Mouse (Mus musculus): ENCODE data around the gene Mmp23. TPM values are rescaled to one million over a fixed set of nuclear protein-coding genes. Genes with fewer than 3 reads are reported as not detected.
"Not testable (repeated sequence)": the region's sequence is repeated elsewhere in the genome, so short reads cannot be mapped to it uniquely, and the experiment has no call there.

Gene Mmp23
- total RNA-seq, 1 experiment from 2014 or later = 0.93 TPM

GRCm38 (mm10) chr4:155658961-155659360, 5.8 kb upstream of the Mmp23 start:
- no peak for ATAC-seq (ENCODE audit: extremely low read depth, insufficient number of reproducible peaks, low FRiP score, poor library complexity, severe bottlenecking)

- no peak for ATAC-seq (ENCODE audit: extremely low read depth, insufficient number of reproducible peaks, low FRiP score, poor library complexity, severe bottlenecking)
Observed at GRCm38 (mm10) chr4:155656214-155656751, 3.1 kb upstream of the Mmp23 start.

- ATAC-seq (ENCODE audit: extremely low read depth, insufficient number of reproducible peaks, low FRiP score, poor library complexity, severe bottlenecking) = no peak
Observed at GRCm38 (mm10) chr4:155654456-155655298, 1.5 kb upstream of the Mmp23 start.

- ATAC-seq (ENCODE audit: extremely low read depth, insufficient number of reproducible peaks, low FRiP score, poor library complexity, severe bottlenecking) = no peak
Observed at GRCm38 (mm10) chr4:155654183-155654455, 935 bp upstream of the Mmp23 start.

- no peak for ATAC-seq (ENCODE audit: extremely low read depth, insufficient number of reproducible peaks, low FRiP score, poor library complexity, severe bottlenecking)
Observed at GRCm38 (mm10) chr4:155653451-155654182, 433 bp upstream of the Mmp23 start.

GRCm38 (mm10) chr4:155652283-155653085, 700 bp downstream of the Mmp23 start:
- no peak for ATAC-seq (ENCODE audit: extremely low read depth, insufficient number of reproducible peaks, low FRiP score, poor library complexity, severe bottlenecking)

GRCm38 (mm10) chr4:155651553-155652269, 1.5 kb downstream of the Mmp23 start:
- no peak for ATAC-seq (ENCODE audit: extremely low read depth, insufficient number of reproducible peaks, low FRiP score, poor library complexity, severe bottlenecking)

GRCm38 (mm10) chr4:155649355-155649754, 3.8 kb downstream of the Mmp23 start:
- ATAC-seq (ENCODE audit: extremely low read depth, insufficient number of reproducible peaks, low FRiP score, poor library complexity, severe bottlenecking) = no peak

- ATAC-seq (ENCODE audit: extremely low read depth, insufficient number of reproducible peaks, low FRiP score, poor library complexity, severe bottlenecking) = no peak
Observed at GRCm38 (mm10) chr4:155645721-155646120, 7.5 kb downstream of the Mmp23 start.

- ATAC-seq (ENCODE audit: extremely low read depth, insufficient number of reproducible peaks, low FRiP score, poor library complexity, severe bottlenecking) = not testable (repeated sequence)
Observed at GRCm38 (mm10) chr4:155645308-155645707, 7.9 kb downstream of the Mmp23 start, which contains the start of gene Gm10563. Gene Gm10563 (minus strand): TSS chr4:155645408.

GRCm38 (mm10) chr4:155643531-155643930, 9.7 kb downstream of the Mmp23 start:
- no peak for ATAC-seq (ENCODE audit: extremely low read depth, insufficient number of reproducible peaks, low FRiP score, poor library complexity, severe bottlenecking)

- ATAC-seq (ENCODE audit: extremely low read depth, insufficient number of reproducible peaks, low FRiP score, poor library complexity, severe bottlenecking) = no peak
Observed at GRCm38 (mm10) chr4:155635766-155636499, 17.3 kb downstream of the Mmp23 start.

- no peak for ATAC-seq (ENCODE audit: extremely low read depth, insufficient number of reproducible peaks, low FRiP score, poor library complexity, severe bottlenecking)
Observed at GRCm38 (mm10) chr4:155630267-155630666, 22.9 kb downstream of the Mmp23 start.

- ATAC-seq (ENCODE audit: extremely low read depth, insufficient number of reproducible peaks, low FRiP score, poor library complexity, severe bottlenecking) = peak; percentile 98
Observed at GRCm38 (mm10) chr4:155624338-155625291, 28.6 kb downstream of the Mmp23 start, which contains the start of gene Cdk11b. Gene Cdk11b (plus strand): TSS chr4:155624854.

GRCm38 (mm10) chr4:155618321-155618720, 34.9 kb downstream of the Mmp23 start:
- no peak for ATAC-seq (ENCODE audit: extremely low read depth, insufficient number of reproducible peaks, low FRiP score, poor library complexity, severe bottlenecking)

GRCm38 (mm10) chr4:155613264-155613663, 39.9 kb downstream of the Mmp23 start:
- no peak for ATAC-seq (ENCODE audit: extremely low read depth, insufficient number of reproducible peaks, low FRiP score, poor library complexity, severe bottlenecking)

- no peak for ATAC-seq (ENCODE audit: extremely low read depth, insufficient number of reproducible peaks, low FRiP score, poor library complexity, severe bottlenecking)
Observed at GRCm38 (mm10) chr4:155611860-155612259, 41.3 kb downstream of the Mmp23 start.
